Mouse (Mus musculus) left cerebral cortex, adult 8-10 months (tissue): ENCODE results near the gene Nmrk1. TPM values are rescaled to one million over a fixed set of nuclear protein-coding genes. Genes with fewer than 3 reads are reported as not detected.

ENCODE experiments used
- total RNA-seq, 4 experiments: library from RNA; stranded (reverse); gene quantifications; 2 replicates each; pipeline ENCODE4 v1.2.4; 2022

The Nmrk1 gene
- total RNA-seq, 4 experiments from 2014 or later = 4.9 to 6.5 (median 5.6) TPM

Other genes with a start within 250 kb of the Nmrk1 start
- 10 to 100 TPM; 16.3 to 22.2 (median 18.3) TPM for gene Ostf1, start 127 bp upstream of the Nmrk1 start, total RNA-seq
- gene Carnmt1, start 38.8 kb downstream of the Nmrk1 start, total RNA-seq = 10 to 100 TPM in 3 of 4 experiments, 1 to 10 TPM in 1; 9.1 to 11.1 (median 10.6) TPM
- gene D030056L22Rik, start 81.2 kb downstream of the Nmrk1 start, total RNA-seq = 10 to 100 TPM; 18.5 to 22.1 (median 20.3) TPM
- gene Trpm6, start 118.0 kb downstream of the Nmrk1 start, total RNA-seq = under 1 TPM; 0.34 to 0.46 (median 0.43) TPM